Mouse (Mus musculus) thymus, adult 2 months (tissue): Measurements from ENCODE around the gene Klf4. TPM values are rescaled to one million over a fixed set of nuclear protein-coding genes. Genes with fewer than 3 reads are reported as not detected.

ENCODE experiments used
- DNase-seq: peaks from one replicate; pipeline ENCODE4 v3.0.0; 2021
- H3K27ac ChIP-seq: fragments of 200-500 bp; 2 replicates; pipeline ENCODE4 v1.5.1; 2012; ENCODE audit warnings: low read length, control low read depth; ENCODE audit not compliant: control insufficient read depth, insufficient read depth
- H3K27me3 ChIP-seq: fragments of 200-500 bp; 2 replicates; pipeline ENCODE4 v1.6.1; 2012; ENCODE audit warnings: mild to moderate bottlenecking, low read length, moderate library complexity, mixed read lengths; ENCODE audit not compliant: control insufficient read depth, insufficient read depth
- H3K36me3 ChIP-seq: fragments of 200-500 bp; 2 replicates; pipeline ENCODE4 v1.6.1; 2012; ENCODE audit warnings: mild to moderate bottlenecking, low read length, moderate library complexity; ENCODE audit not compliant: control insufficient read depth, insufficient read depth
- H3K4me1 ChIP-seq: fragments of 200-500 bp; replicated peaks from 2 replicates; pipeline ENCODE4 v1.6.1; 2012; ENCODE audit warnings: low read length; ENCODE audit not compliant: control insufficient read depth, insufficient read depth
- H3K4me3 ChIP-seq: fragments of 200-500 bp; 2 replicates; pipeline ENCODE4 v1.5.1; 2012; ENCODE audit warnings: mild to moderate bottlenecking, low read length, control low read depth, moderate library complexity; ENCODE audit not compliant: control insufficient read depth, insufficient read depth
- CTCF ChIP-seq: fragments of 200-500 bp; IDR thresholded peaks from 2 replicates; pipeline ENCODE4 v1.5.1; 2012; ENCODE audit warnings: mild to moderate bottlenecking, control low read depth, low read length, moderate library complexity, borderline replicate concordance; ENCODE audit not compliant: control insufficient read depth, poor library complexity, insufficient read depth; ENCODE audit errors: extremely low read depth
- POLR2A ChIP-seq: fragments of 200-500 bp; IDR thresholded peaks from 2 replicates; pipeline ENCODE4 v1.6.1; 2012; ENCODE audit warnings: mild to moderate bottlenecking, low read length, control low read depth, moderate library complexity; ENCODE audit not compliant: control insufficient read depth, poor library complexity, insufficient read depth; ENCODE audit errors: extremely low read depth
- WGBS: fragments of 180-500 bp; shearing (Covaris S2); methylation state at CpG from one replicate; pipeline ENCODE4 v1.1.7; 2018; 5-methylcytosine and 5-hydroxymethylcytosine counted together
- polyA plus RNA-seq: library from polyadenylated mRNA; depleted of rRNA; stranded (reverse); fragments of >200 nt; gene quantifications from 2 replicates; pipeline ENCODE4 v1.2.3, GENCODE M21; 2012; rRNA removed

Gene Klf4
- polyA plus RNA-seq: 10.1 and 11.4 TPM in 2 replicates

GRCm38 (mm10) chr4:55532407-55533195 is at the start of gene Klf4:
Klf4 (minus strand) TSS chr4:55532466.
- H3K4me1 ChIP-seq: peaks cover 19% of the 10 kb centered on the region
- peak within 1 kb of the TSS; percentile 53 for H3K4me3 ChIP-seq
- DNase-seq: peak; percentile 92
- 1% methylated on average over 98 of the region's 99 CpGs for WGBS
- H3K27ac ChIP-seq: no peak within 1 kb of the TSS
- TF ChIP-seq CTCF (no peak), POLR2A (peak; percentile 36; the same call in 1 of the 2 replicates)
- H3K36me3 ChIP-seq: no peaks in the 10 kb centered on the region
- peaks cover 14% of the 10 kb centered on the region; the same call in 1 of the 2 replicates for H3K27me3 ChIP-seq

GRCm38 (mm10) chr4:55571432-55571831 is 39.2 kb upstream of the Klf4 start:
- H3K27me3 ChIP-seq: no peaks in the 10 kb centered on the region
- 97% methylated on average over 2 of the region's 2 CpGs for WGBS

DNA sequence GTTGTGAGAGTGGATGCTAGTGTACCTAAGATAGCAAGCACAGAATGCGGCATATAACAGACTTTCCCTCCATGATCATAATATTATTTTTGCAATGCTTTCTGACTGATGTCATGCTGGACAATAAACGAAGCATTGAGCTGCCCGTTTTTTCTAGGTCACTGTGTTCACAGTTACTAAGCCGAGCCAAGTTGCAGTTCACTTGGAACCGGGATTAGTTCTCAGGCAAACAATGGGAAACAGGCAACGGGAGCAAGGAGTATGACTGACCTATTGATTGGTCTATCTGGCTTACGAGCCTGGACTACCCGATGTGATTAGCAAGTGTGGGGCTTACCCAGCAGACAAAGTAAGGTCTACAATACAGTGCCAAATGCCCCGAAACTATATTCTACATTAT is 35.7 kb upstream of the Klf4 start:
- Histone ChIP-seq H3K27me3 (no peaks in the 10 kb centered on the region), H3K36me3 (no peaks in the 10 kb centered on the region), H3K4me3 (no peak overlapping the region), H3K27ac (no peak overlapping the region), H3K4me1 (no peaks in the 10 kb centered on the region)
- 93% methylated on average over 9 of the region's 9 CpGs for WGBS
- DNase-seq: no peak
- TF ChIP-seq CTCF (no peak), POLR2A (no peak)

More at GRCm38 (mm10) chr4:55571432-55571831, 39.2 kb upstream of the Klf4 start:
- no peaks in the 10 kb centered on the region for H3K36me3 ChIP-seq
- H3K4me1 ChIP-seq: no peaks in the 10 kb centered on the region
- TF ChIP-seq CTCF: no peak
- TF ChIP-seq POLR2A: no peak
- H3K27ac ChIP-seq: no peak overlapping the region
- no peak for DNase-seq
- H3K4me3 ChIP-seq: no peak overlapping the region

DNA sequence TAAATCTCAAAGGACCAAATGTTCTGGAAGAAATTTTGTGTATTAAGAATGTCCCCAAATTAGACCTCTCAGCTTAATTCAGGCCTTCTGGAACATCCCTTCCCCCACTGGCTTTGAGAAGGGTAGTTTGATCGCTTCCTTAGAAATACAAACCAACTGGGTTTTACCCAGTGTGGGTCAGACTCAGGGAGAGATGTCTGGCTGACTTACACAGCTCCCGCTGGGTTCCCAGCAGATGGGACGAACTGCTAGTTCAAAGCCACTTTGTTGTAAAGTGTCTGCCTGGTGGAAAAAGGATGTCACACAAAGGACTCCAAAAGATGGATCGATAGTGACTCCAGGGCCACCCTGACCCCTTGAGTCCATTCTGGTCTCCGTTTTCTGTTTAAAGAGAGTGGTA is 35.3 kb upstream of the Klf4 start:
- no peak for DNase-seq
- TF ChIP-seq CTCF (no peak), POLR2A (no peak)
- no peak overlapping the region for H3K4me3 ChIP-seq
- WGBS: 97% methylated on average over 5 of the region's 5 CpGs
- no peaks in the 10 kb centered on the region for H3K4me1 ChIP-seq
- H3K27me3 ChIP-seq: no peaks in the 10 kb centered on the region
- H3K36me3 ChIP-seq: no peaks in the 10 kb centered on the region
- H3K27ac ChIP-seq: no peak overlapping the region

- Histone ChIP-seq H3K27me3 (no peaks in the 10 kb centered on the region), H3K4me3 (no peak overlapping the region), H3K27ac (no peak overlapping the region), H3K36me3 (no peaks in the 10 kb centered on the region), H3K4me1 (no peaks in the 10 kb centered on the region)
- 42% methylated on average over 2 of the region's 2 CpGs for WGBS
- TF ChIP-seq POLR2A: no peak
- TF ChIP-seq CTCF: no peak
- DNase-seq: no peak
These were observed 32.1 kb upstream of the Klf4 start for GRCm38 (mm10) chr4:55564317-55564716.

GRCm38 (mm10) chr4:55563050-55563449 is 30.8 kb upstream of the Klf4 start:
- Histone ChIP-seq H3K4me1 (no peaks in the 10 kb centered on the region), H3K36me3 (no peaks in the 10 kb centered on the region), H3K4me3 (no peak overlapping the region), H3K27me3 (no peaks in the 10 kb centered on the region), H3K27ac (no peak overlapping the region)
- WGBS: 90% methylated on average over 8 of the region's 8 CpGs
- no peak for DNase-seq
- TF ChIP-seq CTCF (no peak), POLR2A (no peak)
